Mouse (Mus musculus) neural tube, embryonic 14.5 days (tissue): Measurements from ENCODE around the gene Zcchc4. TPM values are rescaled to one million over a fixed set of nuclear protein-coding genes. Genes with fewer than 3 reads are reported as not detected.

Source experiments
- polyA plus RNA-seq: library from polyadenylated mRNA; unstranded; fragments of >200 nt; fragmentation: Nextera tagmentation; extraction: Ambion mirVana; gene quantifications from 2 replicates; pipeline ENCODE4 v1.2.1, GENCODE M21; 2014

Gene Zcchc4
- polyA plus RNA-seq, 1 experiment from 2014 or later = 11.7 TPM

Other genes starting within 250 kb of the Zcchc4 start
- gene Lgi2, start 208.9 kb upstream of the Zcchc4 start, polyA plus RNA-seq = 6.3 and 8.6 TPM in 2 replicates
- gene Sepsecs, start 105.7 kb upstream of the Zcchc4 start, polyA plus RNA-seq = 7.4 and 8.3 TPM in 2 replicates
- 4.6 and 7.9 TPM in 2 replicates for gene Pi4k2b, start 33.8 kb upstream of the Zcchc4 start, polyA plus RNA-seq
- 115 and 133 TPM in 2 replicates for gene Anapc4, start 58.6 kb downstream of the Zcchc4 start, polyA plus RNA-seq